Mouse (Mus musculus): ENCODE data around the gene Cdk5rap3. TPM values are rescaled to one million over a fixed set of nuclear protein-coding genes. Genes with fewer than 3 reads are reported as not detected.

Cdk5rap3 gene
- total and polyA plus RNA-seq, 3 experiments = 45.2 to 55.4 TPM; not detected in 1

DNA sequence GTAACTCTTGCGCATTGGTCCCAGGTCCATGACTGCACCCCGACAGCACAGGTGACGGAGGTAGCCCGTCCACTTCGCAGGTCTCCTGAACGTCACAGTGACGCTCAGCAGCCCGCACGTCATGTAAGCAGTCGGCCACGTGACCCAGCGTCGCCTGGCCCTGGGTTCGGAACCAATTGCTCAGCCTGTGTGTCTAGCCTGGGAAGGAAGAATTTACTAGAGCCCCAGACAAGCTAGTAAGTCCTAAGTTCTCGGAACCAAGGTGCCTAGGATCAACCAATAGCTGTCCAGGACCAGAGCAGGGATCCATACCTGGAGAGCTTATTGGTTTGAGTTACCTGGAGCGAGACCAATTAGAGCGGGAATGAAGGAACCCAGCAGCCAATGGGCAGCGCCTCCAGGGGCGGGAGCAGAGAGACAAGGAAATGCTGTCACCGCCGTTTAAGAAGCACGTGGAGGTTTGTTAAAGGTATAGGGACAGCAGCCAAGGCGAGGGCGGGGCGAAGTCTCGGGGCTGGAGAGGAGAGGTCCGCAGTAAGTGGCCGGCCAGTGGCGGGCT is 27.5 kb upstream of the Cdk5rap3 start, which contains the start of gene Pnpo (continued):
- TF ChIP-seq TAL1 (IDR thresholded peaks at IDR 0.05; ENCODE audit: low read length) (no peak), ZC3H11A (IDR thresholded peaks at IDR 0.05; ENCODE audit: low read depth, low read length) (no peak), MXI1 (IDR thresholded peaks at IDR 0.05; ENCODE audit: low read depth, low read length) (peak; percentile 100), POLR2A (IDR thresholded peaks at IDR 0.05; ENCODE audit: control insufficient read depth in 1 of 2, insufficient read depth in 1 of 2, low read depth in 1 of 2, low read length in 2 of 2, poor library complexity in 1 of 2) (peak in 1 of 2 experiments; percentile 77; a peak in 3 of 4 replicates), BHLHE40 (IDR thresholded peaks at IDR 0.05; ENCODE audit: borderline replicate concordance, low read depth, low read length) (peak; percentile 22), RCOR1 (IDR thresholded peaks at IDR 0.05; ENCODE audit: low read depth, low read length) (no peak), CHD1 (IDR thresholded peaks at IDR 0.05; ENCODE audit: low read depth, low read length) (no peak), NRF1 (IDR thresholded peaks at IDR 0.05; ENCODE audit: insufficient read depth, low read depth, low read length, poor library complexity, severe bottlenecking) (no peak), POLR2AphosphoS5 (IDR thresholded peaks at IDR 0.05; ENCODE audit: borderline replicate concordance, low read depth, low read length) (no peak), MEF2A (IDR thresholded peaks at IDR 0.05; ENCODE audit: extremely low read depth, insufficient replicate concordance, low read depth, low read length, poor library complexity, severe bottlenecking) (no peak), CTCF (IDR thresholded peaks at IDR 0.05 in 2 of 3, conservative IDR thresholded peaks at IDR 0.05 in 1 of 3; ENCODE audit: control insufficient read depth in 1 of 3, insufficient read depth in 1 of 3, low read depth in 2 of 3, low read length in 3 of 3, poor library complexity in 1 of 3, severe bottlenecking in 1 of 3) (no peak), GABPA (IDR thresholded peaks at IDR 0.05; ENCODE audit: low read depth, low read length) (no peak), SIN3A (IDR thresholded peaks at IDR 0.05; ENCODE audit: low read length) (peak; percentile 99), ZMIZ1 (IDR thresholded peaks at IDR 0.05; ENCODE audit: low read depth, low read length) (no peak), GATA1 (IDR thresholded peaks at IDR 0.05; ENCODE audit: low read depth, low read length) (no peak), ELF1 (IDR thresholded peaks at IDR 0.05; ENCODE audit: low read depth, low read length) (peak; percentile 95), TBP (IDR thresholded peaks at IDR 0.05; ENCODE audit: low read depth, low read length) (no peak; the same call in 1 of the 2 replicates)

- Histone ChIP-seq H3K9ac (ENCODE audit: control insufficient read depth, low read depth, low read length, poor library complexity, severe bottlenecking) (no peak overlapping the region), H3K4me1 (ENCODE audit: control insufficient read depth in 1 of 2, insufficient read depth in 2 of 2, low read length in 2 of 2) (peaks cover 21 to 46% of the 10 kb centered on the region in 2 experiments), H3K4me3 (ENCODE audit: control insufficient read depth in 1 of 2, insufficient read depth in 1 of 2, low read depth in 2 of 2, low read length in 2 of 2) (no peak overlapping the region)
- no peak for TF ChIP-seq CHD1 (IDR thresholded peaks at IDR 0.05; ENCODE audit: low read depth, low read length)
- no peak for TF ChIP-seq NRF1 (IDR thresholded peaks at IDR 0.05; ENCODE audit: insufficient read depth, low read depth, low read length, poor library complexity, severe bottlenecking)
- TF ChIP-seq HCFC1 (IDR thresholded peaks at IDR 0.05; ENCODE audit: low read depth, low read length) = 0 out of 2 replicates have a peak, but pooled peaks have one; percentile 27
- no peak for TF ChIP-seq GABPA (IDR thresholded peaks at IDR 0.05; ENCODE audit: low read depth, low read length)
- TF ChIP-seq RCOR1 (IDR thresholded peaks at IDR 0.05; ENCODE audit: low read depth, low read length) = peak; percentile 95
- TF ChIP-seq ZC3H11A (IDR thresholded peaks at IDR 0.05; ENCODE audit: low read depth, low read length) = no peak
- no peak for TF ChIP-seq UBTF (IDR thresholded peaks at IDR 0.05; ENCODE audit: borderline replicate concordance, insufficient read depth, low read depth, low read length)
- no peak for TF ChIP-seq MAX (IDR thresholded peaks at IDR 0.05; ENCODE audit: low read length)
- TF ChIP-seq TAL1 (IDR thresholded peaks at IDR 0.05; ENCODE audit: low read length) = peak; percentile 74
- peak; percentile 63; the same call in 1 of the 2 replicates for TF ChIP-seq SIN3A (IDR thresholded peaks at IDR 0.05; ENCODE audit: low read length)
- TF ChIP-seq TCF12 (IDR thresholded peaks at IDR 0.05; ENCODE audit: low read depth, low read length) = peak; percentile 63
- no peak for TF ChIP-seq MAZ (IDR thresholded peaks at IDR 0.05; ENCODE audit: low read depth, low read length)
- peak; percentile 44; the same call in 1 of the 2 replicates for TF ChIP-seq MYC (IDR thresholded peaks at IDR 0.05; ENCODE audit: low read depth, low read length)
- TF ChIP-seq CHD2 (IDR thresholded peaks at IDR 0.05; ENCODE audit: low read length) = no peak
- TF ChIP-seq ZKSCAN1 (IDR thresholded peaks at IDR 0.05; ENCODE audit: low read depth, low read length) = no peak
- TF ChIP-seq MYB (IDR thresholded peaks at IDR 0.05; ENCODE audit: low read depth, low read length) = no peak
- TF ChIP-seq POLR2A (IDR thresholded peaks at IDR 0.05; ENCODE audit: control insufficient read depth in 1 of 2, insufficient read depth in 1 of 2, low read depth in 1 of 2, low read length in 2 of 2, poor library complexity in 1 of 2) = no peak
- no peak for TF ChIP-seq ZNF384 (IDR thresholded peaks at IDR 0.05; ENCODE audit: low read depth, low read length)
- peak; percentile 68 to 76 for TF ChIP-seq EP300 (IDR thresholded peaks at IDR 0.05; ENCODE audit: low read depth in 1 of 2, low read length in 2 of 2)
- TF ChIP-seq GATA1 (IDR thresholded peaks at IDR 0.05; ENCODE audit: low read depth, low read length) = peak; percentile 74
- peak; percentile 35; the same call in 1 of the 2 replicates for TF ChIP-seq MXI1 (IDR thresholded peaks at IDR 0.05; ENCODE audit: low read depth, low read length)
- no peak for TF ChIP-seq POLR2AphosphoS5 (IDR thresholded peaks at IDR 0.05; ENCODE audit: borderline replicate concordance, low read depth, low read length)
- TF ChIP-seq USF1 (IDR thresholded peaks at IDR 0.05; ENCODE audit: low read depth, low read length) = no peak
- TF ChIP-seq ETS1 (IDR thresholded peaks at IDR 0.05; ENCODE audit: low read depth, low read length) = 0 out of 2 replicates have a peak, but pooled peaks have one; percentile 32
- TF ChIP-seq ELF1 (IDR thresholded peaks at IDR 0.05; ENCODE audit: low read depth, low read length) = peak; percentile 62; the same call in 1 of the 2 replicates
Measured at GRCm38 (mm10) chr11:96941989-96942590, 25.8 kb upstream of the Cdk5rap3 start.

More at GRCm38 (mm10) chr11:96941989-96942590, 25.8 kb upstream of the Cdk5rap3 start:
- DNase-seq (ENCODE audit: low read depth, low spot score) = peak; percentile 77
- H3K9me3 ChIP-seq (replicated peaks; ENCODE audit: insufficient read depth, low read length) = no peaks in the 10 kb centered on the region
- H3K27ac ChIP-seq (ENCODE audit: control insufficient read depth, low read depth, low read length) = peak overlapping the region; percentile 33
- peaks cover 4 to 47% of the 10 kb centered on the region in 2 experiments for H3K36me3 ChIP-seq (ENCODE audit: control insufficient read depth in 1 of 2, insufficient read depth in 2 of 2, low read length in 2 of 2)
- H3K27me3 ChIP-seq (ENCODE audit: control insufficient read depth in 1 of 2, insufficient read depth in 2 of 2, low read length in 2 of 2) = no peaks in the 10 kb centered on the region
- peaks cover 30% of the 10 kb centered on the region for H3K79me2 ChIP-seq (ENCODE audit: control insufficient read depth, insufficient read depth, low read length, poor library complexity)
